Mouse (Mus musculus) embryo, embryonic 11 days (tissue): ENCODE results near the gene Pdk1.
"Not testable (repeated sequence)": the region's sequence is repeated elsewhere in the genome, so short reads cannot be mapped to it uniquely, and the experiment has no call there.

Experiments used
- DNase-seq: peaks from one replicate; pipeline ENCODE4 v3.0.0-alpha.2; 2015

Gene Pdk1

DNA sequence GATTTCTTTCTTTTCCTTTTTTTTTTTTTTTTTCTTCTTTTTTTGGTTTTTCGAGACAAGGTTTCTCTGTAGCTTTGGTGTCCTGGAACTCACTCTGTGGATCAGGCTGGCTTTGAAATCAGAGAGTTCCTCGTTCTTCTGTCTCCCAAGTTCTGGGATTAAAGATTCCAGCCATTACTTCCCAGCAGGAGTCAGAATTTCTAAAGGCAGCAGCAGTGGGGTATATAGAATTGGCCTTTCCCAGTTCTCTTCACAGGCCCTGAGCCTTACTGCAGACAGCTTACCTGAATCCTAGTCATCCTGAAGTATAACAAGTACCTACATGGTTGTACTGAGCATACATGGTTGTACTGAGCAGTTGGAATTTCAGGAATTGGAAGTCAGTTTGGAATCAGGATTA is 1.8 kb downstream of the Pdk1 start:
- DNase-seq: no peak

DNA sequence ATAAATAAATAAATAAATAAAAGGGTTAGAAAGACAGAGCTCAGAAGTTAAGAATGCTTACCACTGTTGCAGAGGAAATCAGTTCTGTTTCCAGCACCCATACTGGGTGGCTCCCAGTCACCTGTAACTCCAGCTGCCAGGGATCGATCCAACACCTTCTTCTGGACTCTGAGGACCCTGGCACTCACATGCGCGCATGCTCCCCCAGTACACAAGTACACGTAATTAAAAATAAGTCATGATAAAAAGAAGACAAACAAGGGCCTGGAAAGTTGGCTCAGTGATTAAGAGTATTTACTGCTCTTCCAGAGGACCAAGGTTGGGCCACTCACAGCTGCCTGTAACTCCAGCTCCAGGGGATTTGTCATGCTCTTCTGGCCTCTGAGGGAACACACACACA is 4.8 kb downstream of the Pdk1 start:
- no peak for DNase-seq

DNA sequence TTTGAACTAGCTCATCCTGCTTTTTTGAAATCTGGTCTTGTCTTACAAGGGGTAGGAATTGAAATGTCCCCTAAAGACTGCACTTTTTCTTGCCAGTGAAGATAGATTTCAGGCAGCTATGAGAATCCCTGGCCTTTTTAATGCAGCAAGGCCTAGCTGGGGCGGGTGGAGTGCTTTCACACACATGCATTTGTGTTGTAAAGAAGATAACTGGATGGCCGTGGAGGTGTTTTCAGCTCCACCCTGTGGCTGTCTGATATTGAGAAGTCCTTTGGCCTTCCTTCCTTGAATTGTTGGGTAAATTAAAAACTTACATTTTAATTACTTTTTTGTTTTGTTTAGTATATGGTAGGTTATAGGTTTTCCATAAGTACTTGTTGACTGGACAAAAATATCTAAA is 5.4 kb downstream of the Pdk1 start:
- no peak for DNase-seq

DNA sequence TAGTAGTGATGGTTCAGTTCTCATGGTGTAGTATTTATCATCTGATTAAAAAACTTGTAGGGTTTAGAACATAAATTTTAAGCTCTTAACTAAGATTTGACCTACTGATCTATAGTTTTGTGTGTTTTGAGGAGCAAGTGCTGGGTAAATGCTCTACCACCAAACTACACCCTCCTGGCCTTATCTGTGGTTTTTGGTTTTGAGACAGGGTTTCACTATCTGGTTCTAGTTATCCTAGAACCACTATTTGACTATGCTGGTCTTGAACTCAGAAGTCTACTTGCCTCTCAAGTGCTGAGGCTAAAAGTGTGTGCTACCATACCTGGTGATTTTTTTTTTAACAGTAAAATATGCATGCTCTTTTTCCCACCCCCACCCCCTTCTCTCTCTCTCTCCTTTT is 5.9 kb downstream of the Pdk1 start:
- DNase-seq: no peak

DNA sequence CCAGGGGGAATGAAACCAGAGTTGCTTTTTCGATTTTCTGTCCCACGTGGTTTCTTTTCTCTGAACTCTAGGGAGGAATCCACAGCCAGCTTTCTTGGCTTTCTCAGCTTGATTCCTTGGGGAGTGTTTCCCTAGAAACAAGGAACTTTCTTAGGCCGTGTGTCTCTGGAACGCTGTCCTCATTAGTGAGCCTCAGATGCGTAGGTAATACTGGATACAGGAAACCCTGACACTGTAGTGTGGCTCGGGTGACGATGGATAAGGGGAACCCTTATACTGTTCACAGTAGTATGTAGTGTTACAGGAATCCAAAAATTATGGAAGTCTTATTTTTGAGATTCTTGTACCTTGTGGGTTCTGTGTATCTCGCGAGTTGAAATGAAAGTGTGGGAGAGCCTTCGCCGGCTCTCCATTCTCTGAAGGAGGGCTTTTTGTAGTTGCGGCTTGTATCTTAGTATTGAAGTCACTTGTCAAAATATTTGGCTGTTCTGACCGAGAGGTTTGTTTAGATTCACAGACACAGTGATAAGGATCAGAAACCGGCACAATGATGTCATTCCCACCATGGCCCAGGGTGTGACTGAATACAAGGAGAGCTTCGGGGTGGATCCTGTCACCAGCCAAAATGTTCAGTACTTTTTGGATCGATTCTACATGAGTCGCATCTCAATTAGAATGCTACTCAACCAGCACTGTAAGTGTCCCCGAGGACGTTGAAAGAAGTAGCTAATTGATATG is 10.1 kb downstream of the Pdk1 start:
- no peak for DNase-seq

DNA sequence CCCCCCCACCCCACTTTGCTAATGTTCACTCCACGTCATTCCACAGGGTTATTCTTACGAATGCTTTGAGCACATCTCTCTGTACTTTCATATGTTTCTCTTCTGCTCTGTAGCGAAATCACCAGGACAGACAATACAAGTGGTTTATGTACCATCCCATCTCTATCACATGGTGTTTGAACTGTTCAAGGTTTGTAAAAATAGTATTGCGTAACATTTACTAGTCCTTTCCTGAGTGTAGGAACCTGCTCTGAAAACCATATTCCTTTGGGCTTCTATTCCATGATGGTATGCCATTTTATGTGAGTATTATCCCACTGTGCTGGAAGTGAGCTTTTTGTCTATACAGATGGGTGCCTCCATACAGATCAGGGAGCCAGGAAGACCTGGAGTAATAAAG is 14.2 kb downstream of the Pdk1 start:
- no peak for DNase-seq

DNA sequence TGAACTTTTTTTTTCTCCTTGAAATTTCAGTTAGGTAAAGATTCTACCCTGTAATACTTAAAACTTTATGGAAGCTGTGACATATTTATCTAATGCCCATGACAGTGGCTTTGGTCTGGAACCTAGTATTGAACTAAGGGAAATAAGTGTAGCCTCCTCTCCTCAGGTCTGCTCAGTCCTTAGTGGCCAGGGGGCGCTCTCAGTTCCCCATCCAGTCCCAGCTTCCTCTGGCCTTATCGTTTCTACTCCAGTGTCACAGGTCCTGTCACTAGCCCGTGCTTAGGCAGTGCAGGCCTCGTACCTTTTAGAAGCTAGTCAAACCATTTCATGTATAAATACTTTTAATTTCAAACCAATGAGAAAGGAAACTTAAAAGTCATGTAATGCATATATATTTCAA is 15.4 kb downstream of the Pdk1 start:
- no peak for DNase-seq

DNA sequence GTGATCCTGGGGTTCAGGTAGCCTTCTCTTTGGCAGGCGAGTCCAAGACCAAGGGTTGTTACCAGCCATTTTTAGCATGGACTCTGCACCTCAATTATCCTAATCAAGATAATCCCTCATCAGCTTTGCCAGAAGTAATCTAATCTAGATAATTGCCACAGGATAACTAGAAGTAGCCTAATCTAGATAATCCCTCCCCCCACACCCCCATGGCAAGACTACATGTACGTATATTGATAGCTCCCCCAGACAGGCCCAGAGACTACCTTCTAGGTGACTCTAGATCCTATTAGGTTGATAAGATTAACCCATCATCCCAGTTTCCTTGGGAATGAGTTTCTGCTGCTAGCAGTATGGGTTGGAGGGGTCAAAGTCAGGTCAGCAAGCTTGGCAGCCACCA is 18.5 kb downstream of the Pdk1 start:
- DNase-seq: no peak

DNA sequence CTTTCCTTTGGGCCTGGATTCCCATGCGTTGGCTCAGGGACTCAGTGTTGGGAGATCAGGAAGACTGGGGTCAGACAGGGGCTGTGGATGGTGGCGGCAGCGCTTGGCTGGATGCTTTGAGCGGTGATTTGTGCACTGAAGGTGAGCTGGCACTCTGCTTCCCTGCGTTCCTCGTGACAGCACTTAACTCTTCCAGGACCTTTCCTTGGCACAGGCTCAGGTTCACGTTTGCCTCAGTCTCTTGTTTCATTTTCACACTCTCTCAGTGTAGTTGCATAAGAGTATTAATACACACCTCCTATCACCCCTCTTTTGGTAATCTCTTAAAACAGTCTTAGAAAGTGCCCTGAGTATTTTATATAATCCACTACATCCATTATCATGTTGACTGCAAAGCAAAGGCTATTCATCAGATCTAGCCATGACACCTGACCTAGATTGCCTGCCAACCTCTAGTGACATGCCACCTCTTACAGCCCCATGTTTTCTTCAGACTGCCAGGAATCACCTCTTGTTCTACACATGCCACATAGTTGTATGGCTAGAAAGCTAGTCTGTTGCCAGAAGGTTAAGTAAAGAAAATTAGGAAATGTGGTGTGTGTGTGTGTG is 19.8 kb downstream of the Pdk1 start:
- no peak for DNase-seq

DNA sequence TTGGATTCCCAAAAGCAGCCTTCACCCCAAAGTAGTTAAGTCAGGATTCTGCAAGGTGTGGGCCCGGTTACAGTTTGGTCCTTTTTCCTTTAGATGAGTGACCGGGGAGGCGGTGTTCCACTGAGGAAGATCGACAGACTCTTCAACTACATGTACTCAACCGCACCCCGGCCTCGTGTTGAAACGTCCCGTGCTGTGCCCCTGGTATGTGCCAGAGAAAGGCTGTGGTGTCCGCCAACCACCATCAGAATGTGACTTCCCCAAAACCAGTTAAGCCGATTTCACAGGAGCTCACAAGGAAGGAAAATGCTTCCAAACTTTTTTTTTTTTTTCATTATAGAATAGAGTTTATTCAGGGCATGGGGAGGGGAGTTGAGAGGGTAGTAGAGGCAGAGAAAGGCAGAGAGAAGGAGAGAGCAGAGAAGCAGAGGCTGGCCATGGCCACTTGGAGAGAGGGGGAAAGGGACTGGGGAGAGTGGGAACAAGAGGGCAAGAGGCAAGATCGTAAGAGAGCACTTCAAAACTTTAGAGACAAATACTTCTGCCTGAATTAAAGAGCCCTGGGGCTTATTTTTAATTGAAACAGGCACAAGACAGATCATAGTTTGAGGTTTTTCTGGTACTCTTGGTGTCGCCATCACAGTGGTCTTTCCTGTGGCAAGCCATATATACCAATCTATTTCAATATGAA is 22.7 kb downstream of the Pdk1 start:
- DNase-seq: no peak

DNA sequence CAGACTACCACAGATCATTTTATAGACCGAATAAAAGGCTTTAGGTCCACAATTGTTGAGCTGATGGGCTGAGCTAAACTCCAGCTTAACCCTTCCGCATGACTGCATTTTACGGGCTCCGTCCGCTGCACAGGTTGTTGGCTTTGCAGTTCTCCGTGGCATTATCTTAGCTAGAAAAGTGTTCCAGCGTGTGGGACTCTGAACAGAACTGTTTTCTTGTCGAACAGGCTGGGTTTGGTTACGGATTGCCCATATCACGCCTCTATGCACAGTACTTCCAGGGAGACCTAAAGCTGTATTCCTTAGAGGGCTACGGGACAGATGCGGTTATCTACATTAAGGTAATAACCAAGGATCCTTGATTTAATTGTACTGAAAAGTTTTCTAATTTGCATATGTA is 24.4 kb downstream of the Pdk1 start:
- DNase-seq: no peak

DNA sequence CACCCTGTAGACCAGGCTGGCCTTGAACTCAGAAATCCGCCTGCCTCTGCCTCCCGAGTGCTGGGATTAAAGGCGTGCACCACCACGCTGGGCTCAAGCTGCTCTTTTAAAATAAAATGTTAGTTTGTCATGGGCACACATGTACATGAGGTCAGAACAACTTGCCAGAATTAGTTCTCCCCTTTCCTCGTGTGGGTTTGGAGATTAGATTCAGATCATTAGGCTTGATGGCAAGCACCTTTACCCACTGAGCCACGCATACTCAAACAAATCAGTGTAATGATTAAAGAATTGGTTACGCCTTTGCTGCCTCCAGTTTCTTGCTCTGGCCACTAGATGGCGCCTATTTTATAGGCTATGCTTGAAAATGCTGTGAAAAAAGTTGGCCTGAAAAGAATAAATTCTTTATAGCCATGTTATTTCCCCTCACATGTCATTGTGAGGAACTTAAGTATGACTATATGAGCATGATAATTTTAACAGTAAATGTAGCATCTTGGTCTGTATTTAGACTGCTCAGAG is 25.4 kb downstream of the Pdk1 start:
- peak; percentile 76 for DNase-seq

DNA sequence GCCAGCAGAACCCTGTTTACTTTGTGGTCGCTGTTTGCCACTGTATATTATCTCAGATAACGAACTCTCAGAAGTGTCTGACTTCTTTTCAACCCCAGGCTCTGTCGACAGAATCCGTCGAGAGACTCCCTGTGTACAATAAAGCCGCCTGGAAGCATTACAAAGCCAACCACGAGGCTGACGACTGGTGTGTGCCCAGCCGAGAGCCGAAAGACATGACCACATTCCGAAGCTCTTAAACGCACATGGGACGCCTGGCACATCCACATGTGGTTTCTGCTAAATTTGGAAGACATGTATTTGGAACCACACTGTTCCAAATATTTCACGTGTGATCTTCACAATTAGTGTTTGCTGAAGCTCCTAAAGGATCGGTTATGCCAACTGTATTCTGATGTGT is 26.9 kb downstream of the Pdk1 start:
- DNase-seq: no peak

DNA sequence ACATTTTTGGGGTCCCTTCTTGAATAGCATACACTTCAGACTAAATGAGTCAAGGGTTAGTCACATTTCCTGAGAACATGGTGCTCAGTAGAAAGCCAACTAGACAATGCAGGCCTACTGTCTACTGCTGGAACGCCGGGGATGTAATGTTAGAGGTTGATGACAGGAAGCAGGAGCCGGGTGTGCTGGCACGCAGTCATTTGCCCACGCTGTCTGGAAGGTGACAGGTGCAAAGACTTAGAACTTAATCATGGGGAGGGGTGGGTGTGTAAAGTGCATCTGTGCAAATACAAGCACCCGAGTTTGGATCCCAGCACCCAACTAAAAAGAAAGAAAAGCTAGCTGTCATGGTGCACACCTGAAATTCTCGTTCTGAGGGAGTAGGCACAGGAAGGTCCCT is 32.1 kb downstream of the Pdk1 start:
- DNase-seq: no peak

DNA sequence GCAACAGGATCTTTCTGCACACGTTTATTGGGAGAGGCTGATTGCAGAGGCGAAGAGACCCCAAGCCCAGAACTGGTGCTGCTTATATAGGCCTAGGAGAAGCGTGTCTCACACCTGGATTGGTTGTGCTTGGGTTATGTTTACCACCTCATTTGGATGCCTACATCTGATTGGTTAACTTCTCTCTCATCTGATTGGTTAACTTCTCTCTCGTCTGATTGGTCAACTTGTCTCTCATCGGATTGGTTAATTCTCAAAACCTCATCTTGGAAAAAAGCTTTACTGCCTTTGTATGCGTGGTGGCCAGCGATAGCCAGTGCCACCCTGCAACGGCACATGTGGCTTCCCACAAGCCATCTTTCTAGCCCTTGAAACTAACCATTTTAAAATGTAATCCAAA is 33.3 kb downstream of the Pdk1 start:
- not testable (repeated sequence) for DNase-seq

DNA sequence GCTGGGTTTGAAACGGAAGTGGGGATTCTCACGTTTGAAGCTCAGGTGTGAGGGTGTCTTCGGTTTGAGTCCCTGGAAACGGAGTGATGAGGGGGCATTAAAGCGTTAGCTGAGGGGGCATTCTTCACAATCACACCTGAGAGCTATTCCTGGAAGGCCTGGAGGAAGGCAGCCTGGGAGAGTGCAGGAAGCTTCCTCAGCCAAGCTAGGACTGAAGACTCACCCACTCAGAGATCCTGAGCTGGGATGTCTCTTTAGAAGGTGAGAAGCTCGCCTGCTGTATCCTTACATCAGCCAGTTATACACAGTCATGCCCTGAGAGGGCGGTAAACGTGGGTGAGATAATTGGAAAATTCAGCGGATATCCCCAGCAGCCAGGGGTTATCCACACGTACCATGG is 40.9 kb downstream of the Pdk1 start:
- DNase-seq: no peak

DNA sequence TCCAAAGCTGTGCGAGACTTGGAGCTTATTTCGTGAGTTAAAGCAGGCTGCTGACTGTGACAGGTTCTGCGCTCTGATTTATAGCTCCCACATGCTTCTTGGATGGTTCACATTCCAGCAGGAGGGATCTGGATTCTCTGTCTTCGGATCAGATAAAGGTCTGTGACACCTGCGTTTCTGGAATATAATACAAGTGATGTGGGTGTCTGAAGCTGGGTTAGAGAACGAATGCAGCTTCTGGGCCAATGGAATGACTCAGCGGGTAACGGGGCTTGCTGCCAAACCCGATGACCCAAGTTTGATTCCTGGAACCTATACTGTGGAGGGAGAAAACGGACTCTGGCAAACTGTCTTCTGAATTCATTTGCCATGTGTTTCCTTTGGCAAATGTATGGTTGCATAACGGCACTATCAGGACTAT is 46.2 kb downstream of the Pdk1 start:
- DNase-seq: peak; percentile 68

DNA sequence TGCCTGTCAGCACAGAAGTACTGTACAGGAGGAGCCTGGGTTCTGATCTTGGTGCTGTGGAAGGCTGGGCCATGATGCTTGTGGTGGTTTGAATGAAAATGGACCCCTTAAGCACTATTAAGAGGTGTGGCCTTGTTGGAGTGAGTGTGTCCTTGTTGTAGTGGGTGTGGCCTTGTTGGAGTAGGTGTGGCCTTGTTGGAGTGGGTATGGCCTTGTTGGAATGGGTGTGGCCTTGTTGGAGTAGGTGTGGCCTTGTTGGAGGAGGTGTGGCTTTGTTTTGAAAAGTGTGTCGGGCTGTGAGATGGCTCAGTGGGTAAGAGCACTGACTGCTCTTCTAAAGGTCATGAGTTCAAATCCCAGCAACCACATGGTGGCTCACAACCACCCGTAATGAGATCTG is 51.9 kb downstream of the Pdk1 start:
- not testable (repeated sequence) for DNase-seq

DNA sequence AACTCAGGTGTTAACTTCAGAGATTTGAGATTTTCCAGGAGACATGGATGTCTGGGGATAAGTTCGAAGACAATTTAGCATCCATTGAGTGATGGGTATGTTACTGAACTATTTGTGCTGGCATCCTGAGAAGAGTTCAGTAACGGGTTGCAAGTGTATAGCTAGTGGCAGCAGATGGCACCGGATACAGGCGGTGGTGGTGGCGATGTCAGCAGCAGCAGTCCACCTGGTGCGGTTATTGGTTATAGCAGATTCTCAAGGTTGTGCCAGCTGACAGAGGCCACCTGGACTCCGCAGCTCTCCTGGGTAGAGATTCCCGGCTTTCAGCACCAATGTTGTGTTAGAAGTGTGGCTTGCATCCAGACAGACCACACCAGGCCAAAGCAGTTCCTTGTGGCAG is 61.0 kb downstream of the Pdk1 start:
- no peak for DNase-seq

DNA sequence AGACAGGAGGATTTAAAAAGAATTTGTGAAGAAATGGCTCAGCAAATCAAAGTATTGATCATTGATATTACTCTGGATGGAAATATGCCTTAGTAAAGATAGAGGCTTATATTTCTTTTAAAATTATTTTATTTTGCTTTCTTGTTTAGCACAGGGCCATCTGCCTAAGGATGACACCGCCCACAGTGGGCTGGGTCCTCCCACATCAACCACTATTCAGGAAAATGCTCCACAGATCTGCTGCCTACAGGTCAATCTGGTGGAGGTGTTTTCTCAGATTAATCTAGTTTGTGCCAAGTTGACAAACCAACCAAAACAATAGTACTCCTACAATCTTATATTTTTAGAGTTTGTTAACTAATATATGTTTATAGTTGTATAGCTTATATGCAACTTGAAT is 63.7 kb downstream of the Pdk1 start:
- DNase-seq: no peak

DNA sequence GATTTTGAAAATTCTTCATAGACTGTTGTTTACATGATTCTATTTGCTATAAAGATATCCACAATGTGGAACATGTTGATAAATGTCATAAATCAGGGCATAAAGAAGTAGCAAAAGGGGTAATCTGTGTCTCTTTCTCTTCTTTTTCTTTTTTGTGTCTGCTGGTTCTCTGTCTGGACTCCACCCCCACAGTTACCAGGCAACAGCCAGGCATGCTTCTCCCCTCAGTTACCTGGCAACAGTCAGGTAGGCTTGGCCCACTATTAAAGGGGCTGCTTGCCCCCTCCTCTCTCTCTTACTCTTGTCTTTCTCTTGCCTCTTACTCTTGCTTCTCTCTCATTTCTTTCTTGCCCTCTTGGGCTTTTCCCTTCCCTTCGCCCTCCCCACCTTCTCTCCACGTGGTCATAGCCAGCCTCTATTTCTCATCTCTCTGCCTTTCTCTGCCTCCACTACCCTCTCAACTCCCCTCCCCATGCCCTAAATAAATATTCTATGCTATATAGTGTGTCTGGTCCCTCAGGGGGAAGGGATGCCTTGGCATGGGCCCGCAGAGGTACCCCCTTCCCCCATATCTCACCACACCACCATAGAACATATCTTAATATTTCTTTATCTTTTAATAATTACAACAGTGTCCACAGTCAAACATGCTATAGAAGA is 64.8 kb downstream of the Pdk1 start:
- DNase-seq: no peak

DNA sequence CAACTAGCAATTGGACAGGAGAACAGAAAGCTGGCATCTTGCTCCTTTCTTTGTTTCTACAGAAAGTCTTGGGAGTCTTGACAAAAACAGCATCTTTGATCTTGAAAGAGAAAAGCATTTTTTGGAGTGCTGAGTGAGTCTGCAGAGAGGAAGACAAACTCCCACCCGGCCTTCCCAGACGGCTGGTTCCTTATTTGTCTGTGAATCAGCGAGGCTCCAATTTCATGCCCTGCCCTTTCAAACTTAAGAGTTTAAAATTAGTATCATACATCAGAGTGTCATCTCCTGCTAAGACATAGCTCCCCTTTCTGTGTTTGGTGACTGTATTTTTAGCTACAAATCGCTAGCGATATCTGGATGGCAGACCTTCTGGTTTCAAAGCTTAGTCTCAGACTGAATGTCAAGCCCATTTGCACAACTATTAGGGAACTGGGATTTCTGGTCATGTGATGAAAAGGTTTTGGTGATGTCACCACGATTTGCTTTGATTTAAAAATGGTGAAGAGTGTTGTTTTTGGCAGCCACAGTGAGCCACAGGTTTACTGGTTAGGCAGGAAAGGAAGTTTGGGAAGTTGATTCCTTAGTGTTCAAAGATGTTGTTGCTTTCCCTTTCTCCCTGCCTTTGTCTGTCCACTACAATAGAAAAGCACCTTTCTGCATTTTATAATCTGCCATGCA is 65.8 kb downstream of the Pdk1 start:
- no peak for DNase-seq
